Mouse (Mus musculus) lung, embryonic 14.5 days (tissue): ENCODE measurements around the gene Rnf2. TPM values are rescaled to one million over a fixed set of nuclear protein-coding genes. Genes with fewer than 3 reads are reported as not detected.

Experiments used
- ATAC-seq: fragments of 200-750 bp; cut with Nextera tagmentation; 2 replicates; pipeline ENCODE4 v1.8.0; 2017; ENCODE audit warnings: mild to moderate bottlenecking, moderate TSS enrichment, moderate library complexity; ENCODE audit not compliant: insufficient read depth
- DNase-seq: peaks from one replicate; pipeline ENCODE4 v3.0.0-alpha.2; 2015
- H3K27ac ChIP-seq: fragments of 300-500 bp; sonication (generic); 2 replicates; pipeline ENCODE4 v1.5.1; 2014; ENCODE audit warnings: low read depth, mild to moderate bottlenecking, moderate library complexity
- H3K27me3 ChIP-seq: fragments of 300-500 bp; sonication (generic); 2 replicates; pipeline ENCODE4 v1.6.1; 2014; ENCODE audit warnings: low read length, control low read depth; ENCODE audit not compliant: insufficient read depth
- H3K36me3 ChIP-seq: fragments of 300-500 bp; sonication (generic); 2 replicates; pipeline ENCODE4 v1.6.1; 2014; ENCODE audit warnings: control low read depth; ENCODE audit not compliant: insufficient read depth
- H3K4me1 ChIP-seq: fragments of 300-500 bp; sonication (generic); 2 replicates; pipeline ENCODE4 v1.6.1; 2014; ENCODE audit warnings: antibody characterized with exemption, control low read depth; ENCODE audit not compliant: insufficient read depth
- H3K4me2 ChIP-seq: fragments of 300-500 bp; sonication (generic); 2 replicates; pipeline ENCODE4 v1.6.1; 2014; ENCODE audit warnings: mild to moderate bottlenecking
- H3K4me3 ChIP-seq: fragments of 300-500 bp; sonication (generic); 2 replicates; pipeline ENCODE4 v1.5.1; 2014; ENCODE audit warnings: low read depth, low read length
- H3K9ac ChIP-seq: fragments of 300-500 bp; sonication (generic); 2 replicates; pipeline ENCODE4 v1.6.1; 2014
- H3K9me3 ChIP-seq: fragments of 300-500 bp; sonication (generic); 2 replicates; pipeline ENCODE4 v1.6.1; 2016; ENCODE audit warnings: low read depth, low read length, control low read depth
- CTCF ChIP-seq: IDR thresholded peaks from 2 replicates; pipeline ENCODE4 v1.5.1; 2016; ENCODE audit warnings: antibody characterized with exemption, low read depth
- WGBS: fragments of 180-500 bp; shearing (Covaris S2); extraction: QIAGEN DNeasy Blood & Tissue Kit; methylation state at CpG from one replicate; pipeline ENCODE4 v1.1.7; 2014; 5-methylcytosine and 5-hydroxymethylcytosine counted together
- polyA plus RNA-seq: library from polyadenylated mRNA; unstranded; fragments of >200 nt; fragmentation: Nextera tagmentation; extraction: Ambion mirVana; gene quantifications from 2 replicates; pipeline ENCODE4 v1.2.1, GENCODE M21; 2014

Gene Rnf2
- polyA plus RNA-seq, 1 experiment from 2014 or later, result 86.1 TPM

- no peak overlapping the region for H3K27ac ChIP-seq
- ATAC-seq, result no peak
- H3K9ac ChIP-seq, result no peak overlapping the region
- H3K4me3 ChIP-seq, result no peak overlapping the region
- H3K27me3 ChIP-seq, result no peaks in the 10 kb centered on the region
- H3K4me1 ChIP-seq, result 0 out of 2 replicates have a peak, but pooled peaks cover 4% of the 10 kb centered on the region
- H3K9me3 ChIP-seq, result no peaks in the 10 kb centered on the region
- WGBS, result 79% methylated on average over 2 of the region's 2 CpGs
- H3K36me3 ChIP-seq, result no peaks in the 10 kb centered on the region
- DNase-seq, result no peak
- H3K4me2 ChIP-seq, result no peak overlapping the region
- TF ChIP-seq CTCF, result no peak
Measured at GRCm38 (mm10) chr1:151497942-151498341, 2.8 kb downstream of the Rnf2 start.

DNA sequence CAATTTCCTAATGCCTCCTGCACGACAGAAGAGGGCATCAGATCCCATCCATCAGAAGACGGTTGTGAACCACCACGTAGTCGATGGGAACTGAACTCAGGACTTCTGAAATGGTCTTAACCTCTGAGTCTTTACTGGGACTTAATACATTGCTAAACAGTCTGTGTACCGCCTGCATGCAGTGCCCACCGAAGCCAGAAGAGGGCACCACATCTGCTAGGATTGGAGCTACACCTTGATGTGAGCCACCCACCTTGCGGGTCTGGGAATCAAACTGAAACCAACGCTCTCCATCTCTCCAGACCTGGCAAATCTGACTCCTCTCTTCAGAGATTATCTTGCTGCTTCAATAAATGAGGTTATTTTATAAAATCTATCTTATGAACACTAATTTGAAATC lies 3.7 kb downstream of the Rnf2 start:
- no peak overlapping the region for H3K9ac ChIP-seq

GRCm38 (mm10) chr1:151495635-151496285 lies 5.0 kb downstream of the Rnf2 start:
- no peaks in the 10 kb centered on the region for H3K27me3 ChIP-seq
- no peaks in the 10 kb centered on the region for H3K9me3 ChIP-seq
- ATAC-seq, result no peak
- H3K27ac ChIP-seq, result no peak overlapping the region
- peaks cover 6% of the 10 kb centered on the region; the same call in 1 of the 2 replicates for H3K4me1 ChIP-seq
- no peak overlapping the region for H3K4me3 ChIP-seq
- WGBS, result 79% methylated on average over 2 of the region's 2 CpGs
- no peak overlapping the region for H3K9ac ChIP-seq
- H3K4me2 ChIP-seq, result no peak overlapping the region
- H3K36me3 ChIP-seq, result no peaks in the 10 kb centered on the region
- no peak for DNase-seq
- TF ChIP-seq CTCF, result no peak

More for the DNA sequence above, 3.7 kb downstream of the Rnf2 start:
- peak; percentile 64 for TF ChIP-seq CTCF
- no peak overlapping the region for H3K27ac ChIP-seq
- H3K4me3 ChIP-seq, result no peak overlapping the region
- DNase-seq (peak; percentile 54), ATAC-seq (no peak)
- H3K4me1 ChIP-seq, result 0 out of 2 replicates have a peak, but pooled peaks cover 4% of the 10 kb centered on the region
- H3K9me3 ChIP-seq, result no peaks in the 10 kb centered on the region
- no peak overlapping the region for H3K4me2 ChIP-seq
- 80% methylated on average over 8 of the region's 8 CpGs for WGBS
- no peaks in the 10 kb centered on the region for H3K36me3 ChIP-seq
- no peaks in the 10 kb centered on the region for H3K27me3 ChIP-seq

DNA sequence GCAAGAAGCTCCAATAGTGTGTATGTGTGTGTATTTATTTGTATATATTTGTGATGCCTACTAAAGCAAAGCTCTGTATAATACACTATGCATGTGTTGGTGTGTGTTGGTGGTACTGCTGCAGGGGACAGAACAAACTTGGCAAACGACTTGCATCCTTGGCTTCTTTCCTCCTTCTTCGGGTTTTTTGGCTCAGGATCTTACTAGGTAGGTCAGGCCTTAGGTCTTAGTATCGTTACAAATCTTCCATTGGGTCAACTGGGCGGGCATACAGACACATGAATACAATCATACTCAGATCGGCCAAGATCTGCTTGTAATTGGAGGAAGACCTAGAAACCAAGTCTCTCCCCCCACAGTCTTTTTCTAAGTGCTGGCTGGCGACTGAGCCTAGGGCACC lies 6.0 kb downstream of the Rnf2 start:
- ATAC-seq, result no peak

DNA sequence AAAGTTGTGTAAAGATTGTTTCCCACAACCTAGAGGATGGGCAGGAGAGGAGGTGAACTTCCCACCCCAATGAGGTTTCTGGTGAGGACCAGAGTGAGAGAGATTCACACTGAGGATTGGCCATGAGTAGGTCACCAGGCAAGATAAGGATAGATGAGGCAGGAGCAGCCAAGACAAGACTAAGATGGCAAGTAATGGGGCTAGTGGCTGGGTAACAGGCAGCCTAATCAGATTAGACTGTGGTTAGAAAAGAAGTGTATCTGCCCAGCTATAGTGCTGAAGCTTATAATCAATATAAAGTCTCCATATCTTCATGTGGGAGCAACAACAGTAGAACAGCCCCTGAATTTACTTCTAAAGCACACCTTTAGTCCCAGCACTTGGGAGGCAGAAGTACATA lies 6.9 kb downstream of the Rnf2 start:
- Histone ChIP-seq H3K4me1 (peaks cover 8% of the 10 kb centered on the region; the same call in 1 of the 2 replicates), H3K4me2 (no peak overlapping the region), H3K27me3 (no peaks in the 10 kb centered on the region), H3K36me3 (no peaks in the 10 kb centered on the region), H3K9ac (no peak overlapping the region), H3K9me3 (no peaks in the 10 kb centered on the region), H3K4me3 (no peak overlapping the region), H3K27ac (no peak overlapping the region)
- ATAC-seq (no peak), DNase-seq (no peak)
- no peak for TF ChIP-seq CTCF

More for the DNA sequence above, 6.0 kb downstream of the Rnf2 start:
- Histone ChIP-seq H3K4me3 (no peak overlapping the region), H3K27me3 (no peaks in the 10 kb centered on the region), H3K4me2 (no peak overlapping the region), H3K27ac (no peak overlapping the region), H3K4me1 (peaks cover 8% of the 10 kb centered on the region; the same call in 1 of the 2 replicates), H3K9me3 (no peaks in the 10 kb centered on the region), H3K36me3 (no peaks in the 10 kb centered on the region), H3K9ac (no peak overlapping the region)
- WGBS, result 60% methylated on average over 6 of the region's 6 CpGs
- TF ChIP-seq CTCF, result no peak
- DNase-seq, result no peak

GRCm38 (mm10) chr1:151492419-151492818 lies 8.3 kb downstream of the Rnf2 start:
- no peaks in the 10 kb centered on the region for H3K9me3 ChIP-seq
- H3K4me1 ChIP-seq, result peaks cover 8% of the 10 kb centered on the region; the same call in 1 of the 2 replicates
- no peaks in the 10 kb centered on the region for H3K36me3 ChIP-seq
- H3K4me3 ChIP-seq, result no peak overlapping the region
- no peak overlapping the region for H3K9ac ChIP-seq
- 42% methylated on average over 1 of the region's 1 CpGs for WGBS
- ATAC-seq (no peak), DNase-seq (peak; percentile 41)
- H3K27me3 ChIP-seq, result no peaks in the 10 kb centered on the region
- no peak overlapping the region for H3K4me2 ChIP-seq
- no peak overlapping the region for H3K27ac ChIP-seq
- peak; percentile 37 for TF ChIP-seq CTCF

- ATAC-seq (no peak), DNase-seq (peak; percentile 58)
- Histone ChIP-seq H3K27ac (no peak overlapping the region), H3K27me3 (no peaks in the 10 kb centered on the region), H3K36me3 (no peaks in the 10 kb centered on the region), H3K4me3 (no peak overlapping the region), H3K4me1 (peaks cover 6% of the 10 kb centered on the region; the same call in 1 of the 2 replicates), H3K4me2 (no peak overlapping the region), H3K9me3 (no peaks in the 10 kb centered on the region), H3K9ac (no peak overlapping the region)
- WGBS, result 50% methylated on average over 6 of the region's 6 CpGs
- no peak for TF ChIP-seq CTCF
Measured at GRCm38 (mm10) chr1:151489806-151490205, 10.9 kb downstream of the Rnf2 start.
